Mouse (Mus musculus) hindbrain, embryonic 10.5 days (tissue): ENCODE data around the gene Sugct. TPM values are rescaled to one million over a fixed set of nuclear protein-coding genes. Genes with fewer than 3 reads are reported as not detected.

Experiments
- DNase-seq: peaks from one replicate; pipeline ENCODE4 v3.0.0-alpha.2; 2017; ENCODE audit warnings: low spot score
- H3K27ac ChIP-seq: fragments of 300-500 bp; sonication (generic); 2 replicates; pipeline ENCODE4 v1.5.1; 2016; ENCODE audit warnings: mild to moderate bottlenecking, moderate library complexity
- H3K27me3 ChIP-seq: fragments of 300-500 bp; sonication (generic); 2 replicates; pipeline ENCODE4 v1.6.1; 2016; ENCODE audit warnings: mild to moderate bottlenecking; ENCODE audit not compliant: poor library complexity, insufficient read depth, severe bottlenecking
- H3K36me3 ChIP-seq: fragments of 300-500 bp; sonication (generic); 2 replicates; pipeline ENCODE4 v1.6.1; 2016; ENCODE audit warnings: mild to moderate bottlenecking, moderate library complexity
- H3K4me1 ChIP-seq: fragments of 300-500 bp; sonication (generic); replicated peaks from 2 replicates; pipeline ENCODE4 v1.6.1; 2016; ENCODE audit warnings: mild to moderate bottlenecking
- H3K4me3 ChIP-seq: fragments of 300-500 bp; sonication (generic); 2 replicates; pipeline ENCODE4 v1.5.1; 2016; ENCODE audit warnings: mild to moderate bottlenecking, moderate library complexity
- H3K9me3 ChIP-seq: fragments of 300-500 bp; sonication (generic); 2 replicates; pipeline ENCODE4 v1.6.1; 2016; ENCODE audit warnings: mild to moderate bottlenecking, moderate library complexity
- WGBS: fragments of 180-500 bp; shearing (Covaris S2); methylation state at CpG from one replicate; pipeline ENCODE4 v1.1.7; 2016; 5-methylcytosine and 5-hydroxymethylcytosine counted together
- polyA plus RNA-seq: library from polyadenylated mRNA; unstranded; fragments of >200 nt; fragmentation: Nextera tagmentation; extraction: Ambion mirVana; gene quantifications from 2 replicates; pipeline ENCODE4 v1.2.1, GENCODE M21; 2016

Sugct gene
- polyA plus RNA-seq, 1 experiment from 2014 or later = 3.7 TPM

DNA sequence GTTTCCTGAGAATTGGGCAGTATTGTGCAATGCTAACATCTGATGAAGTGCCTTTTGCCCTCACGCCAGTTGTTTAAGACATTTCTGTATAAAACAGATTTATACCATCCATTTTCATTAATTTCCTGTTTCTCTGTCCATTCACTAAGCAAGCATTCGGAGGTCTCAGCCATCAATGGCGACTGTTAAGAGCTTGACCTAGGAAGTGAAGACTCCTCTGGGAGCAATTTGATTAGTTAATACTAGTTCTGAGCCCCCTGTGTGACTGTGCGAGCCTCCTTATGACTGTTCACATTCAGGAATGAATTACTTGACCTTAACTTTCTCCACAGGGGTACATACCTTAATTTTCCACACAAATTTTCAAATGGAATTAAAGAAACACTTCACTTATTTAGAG lies 743.3 kb downstream of the Sugct start:
- Histone ChIP-seq H3K27ac (no peak overlapping the region), H3K36me3 (no peaks in the 10 kb centered on the region), H3K4me3 (no peak overlapping the region), H3K4me1 (no peaks in the 10 kb centered on the region), H3K9me3 (no peaks in the 10 kb centered on the region), H3K27me3 (no peaks in the 10 kb centered on the region)
- 73% methylated on average over 4 of the region's 4 CpGs for WGBS
- DNase-seq = no peak

DNA sequence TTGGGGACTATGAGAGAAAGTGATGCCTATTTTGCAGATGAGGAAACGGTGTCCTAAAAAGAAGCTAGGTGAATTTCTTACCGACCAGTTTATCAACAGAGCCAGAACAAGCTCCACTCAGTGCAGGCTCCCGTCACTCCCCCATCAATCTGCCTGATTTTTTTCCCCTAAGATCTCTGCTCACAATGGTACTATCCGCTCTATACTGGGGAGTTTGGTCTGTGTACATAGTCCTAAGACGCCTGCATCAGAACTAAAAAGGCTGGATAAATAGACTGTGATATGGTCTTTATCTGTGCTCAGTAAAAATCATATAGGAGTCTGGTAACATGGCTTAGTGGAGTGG lies 755.9 kb downstream of the Sugct start:
- H3K36me3 ChIP-seq = no peaks in the 10 kb centered on the region
- DNase-seq = no peak
- no peaks in the 10 kb centered on the region for H3K27me3 ChIP-seq
- no peak overlapping the region for H3K4me3 ChIP-seq
- H3K9me3 ChIP-seq = no peaks in the 10 kb centered on the region
- no peak overlapping the region for H3K27ac ChIP-seq
- WGBS = 88% methylated on average over 5 of the region's 5 CpGs
- H3K4me1 ChIP-seq = no peaks in the 10 kb centered on the region

DNA sequence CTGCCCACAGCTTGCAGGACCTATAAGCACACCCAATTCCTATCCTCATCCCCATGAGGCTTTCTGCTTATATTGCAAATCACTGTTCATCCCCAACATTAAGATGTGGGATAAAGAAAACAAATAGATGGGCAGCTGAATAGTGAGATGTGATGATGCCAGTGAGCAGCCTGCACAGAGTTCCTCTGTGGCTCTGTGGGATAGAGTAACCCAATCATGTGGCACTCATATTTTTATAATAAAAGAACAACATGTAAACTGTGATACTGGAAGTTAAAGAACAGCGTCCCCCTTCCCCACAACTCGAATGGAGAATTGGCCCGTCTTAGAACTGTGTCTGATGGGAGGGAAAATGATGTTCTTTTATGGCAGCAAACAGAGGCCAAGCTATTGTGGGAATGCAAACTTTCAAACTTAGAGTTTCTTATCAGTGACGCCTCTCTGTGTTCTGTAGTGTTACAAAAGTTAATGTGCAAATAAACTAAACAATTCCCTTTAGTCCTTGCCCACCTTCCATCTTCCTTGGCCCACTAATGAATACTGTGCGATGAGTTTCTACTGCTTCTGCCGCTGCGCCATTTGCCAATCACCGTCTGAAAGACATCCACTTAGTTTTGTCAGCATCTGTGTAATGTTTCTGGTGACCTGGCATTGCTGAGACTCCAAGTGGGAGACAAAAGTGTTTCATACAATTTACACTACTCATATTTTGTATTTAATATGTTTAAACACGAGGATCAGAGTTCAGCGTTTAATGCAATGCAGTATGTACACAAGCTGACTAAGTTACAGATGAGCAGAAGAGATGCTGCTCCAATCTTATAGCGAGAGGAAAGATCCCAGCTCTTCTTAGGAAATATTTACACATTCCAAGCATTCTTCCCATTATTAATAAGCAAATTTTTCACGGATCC lies 756.5 kb downstream of the Sugct start:
- Histone ChIP-seq H3K9me3 (no peaks in the 10 kb centered on the region), H3K4me1 (no peaks in the 10 kb centered on the region), H3K27me3 (no peaks in the 10 kb centered on the region), H3K4me3 (no peak overlapping the region), H3K36me3 (no peaks in the 10 kb centered on the region), H3K27ac (no peak overlapping the region)
- 88% methylated on average over 12 of the region's 12 CpGs for WGBS
- no peak for DNase-seq

GRCm38 (mm10) chr13:16937422-16938202 lies 757.7 kb downstream of the Sugct start:
- Histone ChIP-seq H3K4me1 (no peaks in the 10 kb centered on the region), H3K9me3 (no peaks in the 10 kb centered on the region), H3K36me3 (no peaks in the 10 kb centered on the region), H3K4me3 (no peak overlapping the region), H3K27ac (no peak overlapping the region), H3K27me3 (no peaks in the 10 kb centered on the region)
- WGBS = 88% methylated on average over 11 of the region's 11 CpGs
- no peak for DNase-seq

DNA sequence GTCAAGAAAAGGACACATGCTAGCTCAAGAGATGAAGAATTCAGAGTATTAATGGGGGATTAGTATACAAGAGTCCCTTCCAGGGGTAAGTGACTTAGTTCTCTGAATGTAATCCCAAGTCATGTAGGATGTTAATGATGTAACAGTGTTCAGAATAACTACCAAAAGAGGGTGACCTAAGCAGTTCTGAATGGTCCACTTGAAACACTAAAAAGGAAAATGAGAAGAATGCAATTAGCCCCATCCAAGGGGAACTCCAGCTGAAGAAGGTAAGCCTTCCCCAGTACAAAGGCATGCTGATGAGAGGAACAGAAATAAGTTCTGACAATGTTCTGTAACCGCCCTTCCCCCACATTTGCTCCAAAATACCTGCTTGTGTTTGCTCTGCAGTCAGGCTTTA lies 760.3 kb downstream of the Sugct start:
- Histone ChIP-seq H3K4me3 (no peak overlapping the region), H3K4me1 (no peaks in the 10 kb centered on the region), H3K36me3 (no peaks in the 10 kb centered on the region), H3K27me3 (no peaks in the 10 kb centered on the region), H3K9me3 (no peaks in the 10 kb centered on the region), H3K27ac (no peak overlapping the region)
- 94% methylated on average over 1 of the region's 1 CpGs for WGBS
- no peak for DNase-seq

DNA sequence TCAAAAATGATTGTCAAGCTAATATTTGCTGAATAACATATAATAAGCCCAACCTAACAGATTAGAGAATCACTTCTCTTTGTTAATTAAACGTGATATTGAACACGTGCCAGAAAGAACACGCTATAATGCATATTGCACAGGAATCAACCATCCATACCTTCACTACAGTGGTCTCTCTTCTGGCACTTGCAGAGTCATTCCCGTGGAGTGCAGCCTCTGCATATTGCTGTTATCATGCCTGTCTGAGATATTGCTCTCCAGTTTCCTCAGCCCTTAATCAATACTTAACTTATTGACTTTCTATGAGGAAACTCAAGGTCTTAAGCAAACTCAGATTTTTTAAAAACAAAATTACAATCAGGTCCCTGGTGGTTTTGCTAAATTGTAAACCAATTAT lies 761.8 kb downstream of the Sugct start:
- no peaks in the 10 kb centered on the region for H3K4me1 ChIP-seq
- no peaks in the 10 kb centered on the region for H3K36me3 ChIP-seq
- H3K4me3 ChIP-seq = no peak overlapping the region
- DNase-seq = no peak
- WGBS = 88% methylated on average over 4 of the region's 4 CpGs
- no peak overlapping the region for H3K27ac ChIP-seq
- no peaks in the 10 kb centered on the region for H3K9me3 ChIP-seq
- H3K27me3 ChIP-seq = no peaks in the 10 kb centered on the region

DNA sequence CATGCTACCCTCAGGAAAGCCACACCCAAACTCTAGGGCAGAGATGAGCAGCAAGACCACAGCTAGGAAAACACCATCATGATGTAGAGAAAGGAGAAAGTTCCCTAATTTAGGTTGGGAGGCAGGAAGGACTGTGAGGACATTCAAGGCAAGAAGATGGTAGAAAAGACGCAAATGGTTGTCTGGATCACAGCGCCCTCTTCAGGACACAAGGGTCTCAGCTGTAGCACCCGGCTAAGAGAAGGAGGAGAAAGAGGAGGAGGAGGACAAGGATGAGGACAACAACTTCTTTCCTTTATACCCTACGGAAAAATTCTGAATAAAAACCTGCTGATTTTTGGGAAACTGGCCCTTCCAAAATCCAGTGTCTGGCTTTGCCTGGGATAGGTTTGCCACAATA lies 774.0 kb downstream of the Sugct start:
- DNase-seq = no peak

DNA sequence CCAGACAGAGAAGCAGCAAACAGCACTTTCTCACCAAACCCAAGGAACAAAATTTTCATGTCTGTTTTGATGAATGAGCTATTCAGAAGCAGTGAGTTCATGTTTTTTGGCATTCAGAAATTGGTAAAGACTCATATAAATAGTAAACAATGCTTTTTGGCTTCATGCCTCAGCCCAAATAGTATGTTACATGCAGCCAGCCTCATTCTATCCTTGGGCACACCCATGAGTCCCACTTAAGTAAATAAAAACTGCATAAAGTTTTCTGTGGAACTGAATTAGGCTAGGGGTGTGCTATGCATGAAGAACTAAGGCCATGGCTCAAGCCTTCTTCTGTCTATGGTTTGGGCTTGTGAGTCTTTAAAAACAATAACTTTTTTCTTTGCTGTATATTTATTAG lies 779.7 kb downstream of the Sugct start:
- Histone ChIP-seq H3K27me3 (no peaks in the 10 kb centered on the region), H3K4me1 (no peaks in the 10 kb centered on the region), H3K9me3 (no peaks in the 10 kb centered on the region), H3K36me3 (no peaks in the 10 kb centered on the region), H3K27ac (no peak overlapping the region), H3K4me3 (no peak overlapping the region)
- no peak for DNase-seq

More for the DNA sequence above, 774.0 kb downstream of the Sugct start:
- no peaks in the 10 kb centered on the region for H3K9me3 ChIP-seq
- no peak overlapping the region for H3K27ac ChIP-seq
- no peaks in the 10 kb centered on the region for H3K4me1 ChIP-seq
- WGBS = 38% methylated on average over 4 of the region's 4 CpGs
- no peaks in the 10 kb centered on the region for H3K27me3 ChIP-seq
- no peak overlapping the region for H3K4me3 ChIP-seq
- H3K36me3 ChIP-seq = no peaks in the 10 kb centered on the region

DNA sequence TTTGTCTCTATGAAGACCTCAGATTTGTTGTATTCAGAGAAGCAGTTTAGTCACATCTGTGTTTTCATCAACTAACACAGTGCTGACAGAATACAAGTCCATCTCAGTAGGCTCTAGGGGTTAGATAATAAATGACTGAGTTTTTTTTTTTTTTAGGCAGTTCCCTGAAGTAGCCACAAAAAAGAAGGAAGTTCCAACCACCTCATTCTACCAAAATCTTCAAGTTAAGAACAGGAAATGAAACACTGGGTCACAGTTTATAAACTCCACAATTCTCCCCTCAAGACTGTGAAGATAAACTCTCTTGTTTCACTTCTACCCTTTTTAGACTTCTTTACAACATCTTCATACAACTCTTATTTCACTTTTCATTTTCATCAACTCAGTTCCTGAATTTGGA lies 783.1 kb downstream of the Sugct start:
- Histone ChIP-seq H3K27me3 (no peaks in the 10 kb centered on the region), H3K9me3 (no peaks in the 10 kb centered on the region), H3K4me3 (no peak overlapping the region), H3K36me3 (no peaks in the 10 kb centered on the region), H3K27ac (no peak overlapping the region), H3K4me1 (no peaks in the 10 kb centered on the region)
- no peak for DNase-seq

- Histone ChIP-seq H3K27ac (no peak overlapping the region), H3K9me3 (no peaks in the 10 kb centered on the region), H3K4me1 (no peaks in the 10 kb centered on the region), H3K36me3 (no peaks in the 10 kb centered on the region), H3K27me3 (no peaks in the 10 kb centered on the region), H3K4me3 (no peak overlapping the region)
- WGBS = 93% methylated on average over 1 of the region's 1 CpGs
- DNase-seq = no peak
Observed at GRCm38 (mm10) chr13:16906974-16907373, 788.4 kb downstream of the Sugct start.

DNA sequence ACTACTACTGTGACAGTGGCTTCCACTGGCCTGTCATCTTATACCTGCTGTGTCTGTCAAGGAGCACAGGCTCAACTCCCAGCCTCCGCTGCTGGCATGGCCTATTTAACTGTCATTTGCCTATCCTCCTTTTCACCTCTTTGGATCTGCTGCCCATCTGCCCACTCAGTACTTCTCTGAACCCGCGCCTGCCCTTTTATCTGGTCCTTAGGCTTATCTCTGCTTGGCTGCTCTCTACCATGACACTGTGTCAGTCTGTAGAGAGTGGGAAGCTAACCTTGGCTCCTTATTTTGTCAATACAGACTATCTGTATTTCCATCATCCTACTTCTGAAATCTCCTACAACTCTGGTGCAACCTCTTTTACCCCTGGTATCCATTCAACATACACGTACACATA lies 793.9 kb downstream of the Sugct start:
- WGBS = 87% methylated on average over 4 of the region's 4 CpGs
- H3K4me1 ChIP-seq = no peaks in the 10 kb centered on the region
- no peak for DNase-seq
- no peaks in the 10 kb centered on the region for H3K27me3 ChIP-seq
- no peaks in the 10 kb centered on the region for H3K36me3 ChIP-seq
- H3K27ac ChIP-seq = no peak overlapping the region
- no peaks in the 10 kb centered on the region for H3K9me3 ChIP-seq
- no peak overlapping the region for H3K4me3 ChIP-seq

GRCm38 (mm10) chr13:16898084-16898792 lies 797.1 kb downstream of the Sugct start:
- DNase-seq = no peak
- no peaks in the 10 kb centered on the region for H3K4me1 ChIP-seq
- no peak overlapping the region for H3K4me3 ChIP-seq
- no peaks in the 10 kb centered on the region for H3K36me3 ChIP-seq
- no peaks in the 10 kb centered on the region for H3K9me3 ChIP-seq
- H3K27me3 ChIP-seq = no peaks in the 10 kb centered on the region
- H3K27ac ChIP-seq = no peak overlapping the region

DNA sequence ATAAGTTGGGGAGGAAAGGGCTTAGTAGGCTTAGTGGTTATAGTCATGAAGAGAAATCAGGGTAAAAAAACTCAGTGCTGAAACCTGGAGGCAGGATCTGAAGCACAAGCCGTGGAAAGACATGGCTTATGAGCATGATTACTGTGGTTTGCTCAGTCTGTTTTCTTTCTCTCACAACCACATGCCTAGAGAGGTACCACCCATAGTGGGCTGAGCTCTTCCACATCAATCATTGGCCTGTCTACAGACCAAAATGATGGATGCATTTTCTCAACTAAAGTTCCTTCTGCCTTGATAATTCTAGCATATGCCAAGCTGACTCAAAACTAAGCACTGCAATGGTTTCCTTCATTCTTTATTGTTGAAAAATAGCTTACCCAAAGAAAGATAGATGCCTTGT lies 817.3 kb downstream of the Sugct start:
- H3K9me3 ChIP-seq = no peaks in the 10 kb centered on the region
- WGBS = 86% methylated on average over 1 of the region's 1 CpGs

More for the DNA sequence above, 817.3 kb downstream of the Sugct start:
- DNase-seq = no peak
- Histone ChIP-seq H3K27me3 (no peaks in the 10 kb centered on the region), H3K27ac (no peak overlapping the region), H3K4me1 (no peaks in the 10 kb centered on the region), H3K4me3 (no peak overlapping the region), H3K36me3 (no peaks in the 10 kb centered on the region)
